Mouse (Mus musculus) ovary, adult 18-20 months (tissue): ENCODE data around the gene Coro2b.
A peak's percentile ranks its signal among the peaks of the same experiment; 100 is the strongest.
"Not testable (repeated sequence)": the region's sequence is repeated elsewhere in the genome, so short reads cannot be mapped to it uniquely, and the experiment has no call there.

ENCODE experiments used
- DNase-seq: peaks from one replicate; pipeline ENCODE4 v3.0.0; 2022; ENCODE audit warnings: low spot score, mixed read lengths

The Coro2b gene

GRCm38 (mm10) chr9:62471541-62472189 is 65.2 kb downstream of the Coro2b start:
- no peak for DNase-seq

- no peak for DNase-seq
Measured at GRCm38 (mm10) chr9:62471041-62471440, 65.8 kb downstream of the Coro2b start.

GRCm38 (mm10) chr9:62470398-62470797 is 66.4 kb downstream of the Coro2b start:
- peak; percentile 35 for DNase-seq

- no peak for DNase-seq
Measured at GRCm38 (mm10) chr9:62469696-62470095, 67.1 kb downstream of the Coro2b start.

- DNase-seq: no peak
Measured at GRCm38 (mm10) chr9:62469143-62469542, 67.7 kb downstream of the Coro2b start.

- DNase-seq: no peak
Measured at GRCm38 (mm10) chr9:62467413-62467784, 69.4 kb downstream of the Coro2b start.

- DNase-seq: no peak
Measured at GRCm38 (mm10) chr9:62466742-62467412, 70.0 kb downstream of the Coro2b start.

GRCm38 (mm10) chr9:62466053-62466452 is 70.8 kb downstream of the Coro2b start:
- no peak for DNase-seq

GRCm38 (mm10) chr9:62464727-62465126 is 72.1 kb downstream of the Coro2b start:
- no peak for DNase-seq

GRCm38 (mm10) chr9:62461766-62462165 is 75.1 kb downstream of the Coro2b start:
- no peak for DNase-seq

- DNase-seq: no peak
Measured at GRCm38 (mm10) chr9:62461095-62461494, 75.7 kb downstream of the Coro2b start.

GRCm38 (mm10) chr9:62460086-62460485 is 76.8 kb downstream of the Coro2b start:
- no peak for DNase-seq

- no peak for DNase-seq
Measured at GRCm38 (mm10) chr9:62458457-62458856, 78.4 kb downstream of the Coro2b start.

GRCm38 (mm10) chr9:62456015-62456414 is 80.8 kb downstream of the Coro2b start:
- peak; percentile 50 for DNase-seq

- DNase-seq: no peak
Measured at GRCm38 (mm10) chr9:62455210-62455969, 81.5 kb downstream of the Coro2b start.

- DNase-seq: no peak
Measured at GRCm38 (mm10) chr9:62452373-62452993, 84.4 kb downstream of the Coro2b start.

GRCm38 (mm10) chr9:62451585-62452372 is 85.1 kb downstream of the Coro2b start:
- DNase-seq: no peak

GRCm38 (mm10) chr9:62450862-62451261 is 86.0 kb downstream of the Coro2b start:
- DNase-seq: no peak

GRCm38 (mm10) chr9:62450355-62450754 is 86.5 kb downstream of the Coro2b start:
- no peak for DNase-seq

- DNase-seq: not testable (repeated sequence)
Measured at GRCm38 (mm10) chr9:62447337-62447736, 89.5 kb downstream of the Coro2b start.

GRCm38 (mm10) chr9:62438755-62439101 is 98.1 kb downstream of the Coro2b start:
- DNase-seq: no peak
